Mouse (Mus musculus): ENCODE data around the gene Pstk.
"Not testable (repeated sequence)": the region's sequence is repeated elsewhere in the genome, so short reads cannot be mapped to it uniquely, and the experiment has no call there.

Pstk gene

GRCm38 (mm10) chr7:131411941-131412270 is 41.0 kb downstream of the Pstk start:
- DNase-seq (ENCODE audit: low read depth in 1 of 2, low spot score in 2 of 2), result no peak

- not testable (repeated sequence) for DNase-seq (ENCODE audit: low read depth in 1 of 2, low spot score in 2 of 2)
Measured at GRCm38 (mm10) chr7:131416742-131417141, 45.8 kb downstream of the Pstk start.

- no peak for DNase-seq (ENCODE audit: low read depth in 1 of 2, low spot score in 2 of 2)
Measured at GRCm38 (mm10) chr7:131417605-131418004, 46.7 kb downstream of the Pstk start.

GRCm38 (mm10) chr7:131424912-131425311 is 54.0 kb downstream of the Pstk start:
- DNase-seq (ENCODE audit: low read depth in 1 of 2, low spot score in 2 of 2), result no peak

- no peak for DNase-seq (ENCODE audit: low read depth in 1 of 2, low spot score in 2 of 2)
Measured at GRCm38 (mm10) chr7:131427331-131427730, 56.4 kb downstream of the Pstk start.

GRCm38 (mm10) chr7:131432244-131432643 is 61.3 kb downstream of the Pstk start:
- no peak for DNase-seq (ENCODE audit: low read depth in 1 of 2, low spot score in 2 of 2)

- DNase-seq (ENCODE audit: low read depth in 1 of 2, low spot score in 2 of 2), result no peak
Measured at GRCm38 (mm10) chr7:131434276-131434675, 63.3 kb downstream of the Pstk start.

GRCm38 (mm10) chr7:131437051-131437450 is 66.1 kb downstream of the Pstk start:
- no peak for DNase-seq (ENCODE audit: low read depth in 1 of 2, low spot score in 2 of 2)
